Mouse (Mus musculus) ovary, postnatal 10 days (tissue): ENCODE measurements around the gene Pld6.
A peak's percentile ranks its signal among the peaks of the same experiment; 100 is the strongest.

Experiments
- DNase-seq: peaks from one replicate; pipeline ENCODE4 v3.0.0; 2022; ENCODE audit warnings: low spot score

Gene Pld6

GRCm38 (mm10) chr11:59786444-59787198, 824 bp downstream of the Pld6 start:
- DNase-seq = no peak

- no peak for DNase-seq
These were observed 3.9 kb downstream of the Pld6 start for GRCm38 (mm10) chr11:59783591-59783990.

DNA sequence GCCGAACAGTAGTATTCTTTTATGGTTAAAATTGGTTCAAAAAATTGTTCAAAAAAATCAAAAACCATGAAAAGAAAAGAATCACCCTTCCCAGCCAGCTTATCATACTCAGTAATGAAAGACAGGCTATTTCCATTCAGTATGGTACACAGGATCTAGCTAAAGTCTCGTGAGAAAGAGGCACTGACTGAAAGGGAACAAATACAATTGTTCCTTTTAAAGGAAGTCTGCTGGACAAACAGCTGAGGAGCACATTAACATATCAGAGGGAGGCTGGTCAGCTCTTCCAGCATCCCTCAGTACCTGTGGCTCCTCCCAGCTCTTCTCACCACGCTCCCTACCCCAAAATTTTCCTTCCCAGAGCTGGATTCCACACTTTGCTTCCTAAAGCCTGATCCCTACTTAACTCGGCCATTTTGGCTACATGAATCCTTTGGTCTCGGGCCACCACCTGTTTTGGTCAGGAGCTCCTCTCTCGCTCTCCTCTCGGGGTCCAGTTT, 5.3 kb downstream of the Pld6 start:
- no peak for DNase-seq

- no peak for DNase-seq
These were observed 7.2 kb downstream of the Pld6 start for GRCm38 (mm10) chr11:59780241-59780640.

DNA sequence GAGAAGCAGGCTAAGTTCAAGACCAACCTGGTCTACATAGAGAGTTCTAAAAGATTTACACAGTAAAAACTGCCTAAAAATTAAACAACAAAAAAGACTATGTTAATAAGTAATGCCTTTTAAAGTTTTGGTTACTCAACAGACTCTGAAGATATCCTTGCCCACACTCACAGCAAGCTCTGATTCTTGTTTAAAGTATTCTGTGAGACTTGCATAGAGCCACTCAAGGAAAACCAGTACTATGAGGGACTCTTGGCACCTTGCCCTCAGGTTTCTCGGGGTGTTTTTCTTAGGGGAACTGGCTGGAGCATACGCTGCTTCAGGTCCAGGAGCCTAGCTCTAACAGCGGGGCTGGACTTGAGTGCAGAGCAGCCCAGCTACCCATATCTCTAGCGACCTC, 8.0 kb downstream of the Pld6 start:
- no peak for DNase-seq

GRCm38 (mm10) chr11:59778874-59779223, 8.6 kb downstream of the Pld6 start:
- DNase-seq = no peak

- peak; percentile 27 for DNase-seq
These were observed 9.1 kb downstream of the Pld6 start for GRCm38 (mm10) chr11:59778181-59778873.

- DNase-seq = no peak
These were observed 10.2 kb downstream of the Pld6 start for GRCm38 (mm10) chr11:59777259-59777658.

- DNase-seq = no peak
These were observed 11.9 kb downstream of the Pld6 start for GRCm38 (mm10) chr11:59775435-59776148.

GRCm38 (mm10) chr11:59774522-59774921, 12.9 kb downstream of the Pld6 start:
- no peak for DNase-seq

GRCm38 (mm10) chr11:59772902-59773301, 14.5 kb downstream of the Pld6 start:
- no peak for DNase-seq

DNA sequence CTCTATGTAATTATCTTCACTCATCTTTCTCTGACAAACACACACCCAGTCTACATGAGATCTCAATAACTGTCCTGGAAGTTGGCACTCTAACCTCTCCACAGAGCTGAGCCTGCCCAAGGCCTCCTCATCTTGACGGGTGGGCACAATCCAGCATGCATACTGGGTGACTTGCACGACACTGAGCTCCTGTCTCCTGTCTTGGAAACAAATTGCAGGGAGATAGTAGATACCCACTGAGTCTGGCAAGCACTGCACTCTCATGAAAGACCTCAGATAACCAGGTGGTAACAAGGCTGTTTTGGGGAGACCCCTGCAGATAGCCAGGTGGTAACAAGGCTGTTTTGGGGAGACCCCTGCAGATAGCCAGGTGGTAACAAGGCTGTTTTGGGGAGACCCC, 15.2 kb downstream of the Pld6 start:
- no peak for DNase-seq

GRCm38 (mm10) chr11:59770753-59771152, 16.7 kb downstream of the Pld6 start:
- DNase-seq = no peak

GRCm38 (mm10) chr11:59769738-59770137, 17.7 kb downstream of the Pld6 start:
- no peak for DNase-seq

DNA sequence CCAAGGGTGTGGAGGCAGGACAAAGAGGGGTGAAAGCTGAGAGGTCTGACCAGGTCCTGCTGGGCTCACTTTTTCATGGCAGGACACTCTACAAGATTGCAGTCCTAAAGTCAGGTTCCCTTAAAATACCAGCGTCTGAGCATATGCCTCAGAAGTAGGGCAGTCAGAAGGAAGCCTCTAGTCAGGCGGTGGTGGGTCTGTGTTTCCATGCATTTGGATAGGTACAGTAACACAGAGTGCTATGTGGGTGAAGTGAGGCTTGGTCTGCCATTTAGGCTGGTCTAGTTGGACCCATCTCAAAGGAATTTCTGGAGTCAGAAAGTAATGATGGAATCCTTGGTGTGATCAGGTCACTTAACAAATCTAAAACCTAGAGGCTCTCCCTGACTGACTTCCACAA, 18.1 kb downstream of the Pld6 start:
- DNase-seq = no peak

DNA sequence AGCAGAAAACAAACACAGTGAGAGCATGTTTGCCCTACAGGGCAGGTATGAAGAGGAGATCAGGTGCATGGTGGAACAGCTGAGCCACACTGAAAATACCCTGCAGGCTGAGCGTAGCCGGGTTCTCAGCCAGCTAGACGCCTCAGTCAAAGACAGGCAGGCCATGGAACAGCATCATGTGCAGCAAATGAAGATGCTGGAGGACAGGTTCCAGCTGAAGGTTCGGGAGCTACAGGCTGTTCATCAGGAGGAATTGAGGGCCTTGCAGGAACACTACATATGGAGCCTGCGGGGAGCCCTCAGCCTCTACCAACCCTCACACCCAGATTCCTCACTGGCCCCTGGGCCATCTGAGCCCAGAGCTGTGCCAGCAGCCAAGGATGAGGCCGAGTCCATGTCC, 26.6 kb downstream of the Pld6 start:
- no peak for DNase-seq

DNA sequence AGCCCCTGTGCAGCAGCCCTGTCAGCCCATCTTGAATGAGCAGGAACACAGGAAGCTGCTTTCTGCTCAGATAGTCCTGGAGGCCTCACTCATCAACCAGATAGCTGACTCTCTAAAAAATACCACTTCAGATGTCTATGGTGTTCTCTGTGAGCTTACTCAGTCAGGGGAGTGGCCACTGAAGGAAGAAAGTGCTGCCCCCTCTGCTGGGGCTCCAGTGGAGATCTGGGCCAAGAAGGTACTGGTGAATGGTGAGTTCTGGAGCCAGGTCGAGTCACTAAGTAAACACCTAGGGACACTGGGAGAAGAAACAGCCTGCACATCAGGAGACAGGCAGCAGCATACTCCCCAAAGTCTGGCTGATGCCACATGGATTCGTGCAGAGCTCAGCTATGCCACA, 27.8 kb downstream of the Pld6 start:
- no peak for DNase-seq

GRCm38 (mm10) chr11:59759178-59759577, 28.3 kb downstream of the Pld6 start:
- DNase-seq = no peak

- DNase-seq = no peak
These were observed 29.1 kb downstream of the Pld6 start for GRCm38 (mm10) chr11:59758191-59758985.

DNA sequence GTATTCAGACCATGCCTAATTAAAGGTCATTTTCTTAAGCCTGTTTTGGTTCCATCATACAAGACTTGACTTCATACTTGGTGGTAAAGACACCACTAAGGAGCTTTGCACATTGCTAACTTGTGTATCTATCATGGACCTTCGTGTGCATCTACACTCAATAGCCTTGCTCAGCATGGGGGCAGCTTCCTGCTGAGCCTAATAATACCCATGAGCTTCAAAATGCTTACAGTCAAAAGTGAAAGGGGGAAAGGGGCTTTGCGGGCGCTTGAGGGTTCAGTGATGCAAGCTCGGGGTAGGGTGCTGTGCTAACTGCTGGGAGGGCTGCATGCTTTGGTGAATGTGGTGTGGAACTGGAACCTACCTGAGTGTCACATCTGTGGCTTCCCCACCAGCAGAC, 31.1 kb downstream of the Pld6 start:
- no peak for DNase-seq

DNA sequence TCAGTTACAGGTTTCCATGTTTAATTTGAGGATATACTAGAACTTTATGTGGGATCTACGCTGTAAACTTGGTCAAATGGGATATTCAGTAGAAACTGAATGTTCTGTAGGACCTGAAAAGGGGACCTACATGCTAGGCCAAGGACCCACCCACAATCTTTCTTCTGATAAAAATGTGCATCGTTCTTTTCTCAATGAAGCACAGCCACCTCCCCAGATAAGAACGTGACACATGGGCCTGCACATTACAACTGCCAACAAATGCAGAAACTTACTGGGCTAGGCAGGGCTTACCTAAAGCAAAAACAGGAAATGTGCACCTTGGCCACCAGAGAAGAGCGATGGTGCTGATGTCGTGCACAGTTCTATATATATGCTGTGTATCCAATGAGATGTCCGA, 32.9 kb downstream of the Pld6 start:
- no peak for DNase-seq

- no peak for DNase-seq
These were observed 38.4 kb downstream of the Pld6 start for GRCm38 (mm10) chr11:59749050-59749449.
